Mouse (Mus musculus): ENCODE results near the gene Col28a1. TPM values are rescaled to one million over a fixed set of nuclear protein-coding genes. Genes with fewer than 3 reads are reported as not detected.

Gene Col28a1
- total and polyA plus RNA-seq, 3 experiments, result not detected

GRCm38 (mm10) chr6:8152551-8153361 lies 39.7 kb downstream of the Col28a1 start:
- TF ChIP-seq NRF1 (IDR thresholded peaks at IDR 0.05; ENCODE audit: insufficient read depth, low read depth, low read length, poor library complexity, severe bottlenecking), result no peak
- no peak for TF ChIP-seq ZC3H11A (IDR thresholded peaks at IDR 0.05; ENCODE audit: low read depth, low read length)
- TF ChIP-seq MYC (IDR thresholded peaks at IDR 0.05; ENCODE audit: low read depth, low read length), result no peak
- no peak overlapping the region for H3K9ac ChIP-seq (ENCODE audit: control insufficient read depth, low read depth, low read length, poor library complexity, severe bottlenecking)
- H3K9me3 ChIP-seq (replicated peaks; ENCODE audit: insufficient read depth, low read length), result no peaks in the 10 kb centered on the region
- no peaks in the 10 kb centered on the region for H3K79me2 ChIP-seq (ENCODE audit: control insufficient read depth, insufficient read depth, low read length, poor library complexity)
- no peak for DNase-seq (ENCODE audit: low read depth, low spot score)
- H3K4me3 ChIP-seq (ENCODE audit: control insufficient read depth in 1 of 2, insufficient read depth in 1 of 2, low read depth in 2 of 2, low read length in 2 of 2), result no peak overlapping the region
- H3K4me1 ChIP-seq (ENCODE audit: control insufficient read depth in 1 of 2, insufficient read depth in 2 of 2, low read length in 2 of 2), result no peaks in the 10 kb centered on the region
- H3K27me3 ChIP-seq (ENCODE audit: control insufficient read depth in 1 of 2, insufficient read depth in 2 of 2, low read length in 2 of 2), result 0 out of 4 replicates have a peak, but pooled peaks cover 1 to 2% of the 10 kb centered on the region in 2 experiments
- H3K27ac ChIP-seq (ENCODE audit: control insufficient read depth, low read depth, low read length), result no peak overlapping the region
- no peaks in the 10 kb centered on the region for H3K36me3 ChIP-seq (ENCODE audit: control insufficient read depth in 1 of 2, insufficient read depth in 2 of 2, low read length in 2 of 2)

- H3K4me1 ChIP-seq (ENCODE audit: control insufficient read depth in 1 of 2, insufficient read depth in 2 of 2, low read length in 2 of 2), result no peaks in the 10 kb centered on the region
- H3K4me3 ChIP-seq (ENCODE audit: control insufficient read depth in 1 of 2, insufficient read depth in 1 of 2, low read depth in 2 of 2, low read length in 2 of 2), result no peak overlapping the region
- DNase-seq (ENCODE audit: low read depth, low spot score), result no peak
- TF ChIP-seq POLR2A (IDR thresholded peaks at IDR 0.05; ENCODE audit: control insufficient read depth in 1 of 2, insufficient read depth in 1 of 2, low read depth in 1 of 2, low read length in 2 of 2, poor library complexity in 1 of 2) (no peak), TCF12 (IDR thresholded peaks at IDR 0.05; ENCODE audit: low read depth, low read length) (no peak), USF2 (IDR thresholded peaks at IDR 0.05; ENCODE audit: borderline replicate concordance in 1 of 2, insufficient read depth in 1 of 2, low read depth in 1 of 2, low read length in 2 of 2) (no peak), EP300 (IDR thresholded peaks at IDR 0.05; ENCODE audit: low read depth in 1 of 2, low read length in 2 of 2) (no peak), SIN3A (IDR thresholded peaks at IDR 0.05; ENCODE audit: low read length) (no peak), JUND (IDR thresholded peaks at IDR 0.05; ENCODE audit: low read depth, low read length) (no peak), MAZ (IDR thresholded peaks at IDR 0.05; ENCODE audit: low read depth, low read length) (no peak), NELFE (IDR thresholded peaks at IDR 0.05; ENCODE audit: low read depth, low read length) (no peak), UBTF (IDR thresholded peaks at IDR 0.05; ENCODE audit: borderline replicate concordance, insufficient read depth, low read depth, low read length) (no peak), MEF2A (IDR thresholded peaks at IDR 0.05; ENCODE audit: extremely low read depth, insufficient replicate concordance, low read depth, low read length, poor library complexity, severe bottlenecking) (no peak), E2F4 (IDR thresholded peaks at IDR 0.05; ENCODE audit: borderline replicate concordance, low read depth, low read length) (no peak), MXI1 (IDR thresholded peaks at IDR 0.05; ENCODE audit: low read depth, low read length) (no peak), SMC3 (IDR thresholded peaks at IDR 0.05; ENCODE audit: low read depth, low read length) (no peak), TAL1 (IDR thresholded peaks at IDR 0.05; ENCODE audit: low read length) (no peak), GATA1 (IDR thresholded peaks at IDR 0.05; ENCODE audit: low read depth, low read length) (no peak), RAD21 (IDR thresholded peaks at IDR 0.05; ENCODE audit: low read depth, low read length) (no peak), MAX (IDR thresholded peaks at IDR 0.05; ENCODE audit: low read length) (no peak)
- H3K27ac ChIP-seq (ENCODE audit: control insufficient read depth, low read depth, low read length), result no peak overlapping the region
- no peak overlapping the region for H3K9ac ChIP-seq (ENCODE audit: control insufficient read depth, low read depth, low read length, poor library complexity, severe bottlenecking)
- H3K79me2 ChIP-seq (ENCODE audit: control insufficient read depth, insufficient read depth, low read length, poor library complexity), result no peaks in the 10 kb centered on the region
- H3K27me3 ChIP-seq (ENCODE audit: control insufficient read depth in 1 of 2, insufficient read depth in 2 of 2, low read length in 2 of 2), result peaks cover 0 to 2% of the 10 kb centered on the region in 2 experiments; a peak in 1 of 4 replicates
- H3K36me3 ChIP-seq (ENCODE audit: control insufficient read depth in 1 of 2, insufficient read depth in 2 of 2, low read length in 2 of 2), result no peaks in the 10 kb centered on the region
- H3K9me3 ChIP-seq (replicated peaks; ENCODE audit: insufficient read depth, low read length), result no peaks in the 10 kb centered on the region
Observed at GRCm38 (mm10) chr6:8148916-8149315, 43.5 kb downstream of the Col28a1 start.

Data from MEL (cell line).